Mouse (Mus musculus) G1E (cell line): ENCODE measurements around the gene 9330182L06Rik. TPM values are rescaled to one million over a fixed set of nuclear protein-coding genes. Genes with fewer than 3 reads are reported as not detected.
A peak's percentile ranks its signal among the peaks of the same experiment; 100 is the strongest.

Source experiments
- ATAC-seq: 2 replicates; pipeline ENCODE4 v1.8.0; 2016; ENCODE audit warnings: mild to moderate bottlenecking; ENCODE audit not compliant: insufficient number of reproducible peaks, poor library complexity, low FRiP score, severe bottlenecking; ENCODE audit errors: extremely low read depth
- DNase-seq: peaks from one replicate; pipeline ENCODE4 v3.0.0; 2012; ENCODE audit warnings: low spot score
- H3K27me3 ChIP-seq: 2 replicates; pipeline ENCODE4 v1.6.1; 2012; ENCODE audit warnings: mild to moderate bottlenecking, low read length, inconsistent platforms; ENCODE audit not compliant: insufficient read depth
- H3K36me3 ChIP-seq: replicated peaks from 2 replicates; pipeline ENCODE3; 2012; ENCODE audit warnings: mild to moderate bottlenecking, inconsistent platforms
- H3K4me1 ChIP-seq: 2 replicates; pipeline ENCODE4 v1.6.1; 2012; ENCODE audit warnings: low read depth, low read length, inconsistent platforms, mixed read lengths; ENCODE audit not compliant: insufficient read depth
- H3K4me3 ChIP-seq: 2 replicates; pipeline ENCODE4 v1.5.1; 2012; ENCODE audit warnings: low read depth, mild to moderate bottlenecking, inconsistent platforms, low read length, moderate library complexity, mixed read lengths
- H3K9me3 ChIP-seq: replicated peaks from 2 replicates; pipeline ENCODE4 v1.6.1; 2012; ENCODE audit warnings: inconsistent platforms
- CTCF ChIP-seq: IDR thresholded peaks from 2 replicates; pipeline ENCODE4 v1.5.1; 2012; ENCODE audit warnings: low read depth, low read length, inconsistent platforms, mixed read lengths
- GATA1 ChIP-seq: IDR thresholded peaks from 2 replicates; pipeline ENCODE4 v1.6.1; 2012; ENCODE audit warnings: borderline replicate concordance, low read length, inconsistent platforms, mixed read lengths
- GATA2 ChIP-seq: IDR thresholded peaks from 2 replicates; pipeline ENCODE4 v1.6.1; 2012; ENCODE audit warnings: low read depth, low read length, inconsistent platforms, borderline replicate concordance
- POLR2AphosphoS5 ChIP-seq: IDR thresholded peaks from 2 replicates; pipeline ENCODE4 v1.6.1; 2012; ENCODE audit warnings: low read depth, low read length, inconsistent platforms; ENCODE audit not compliant: insufficient replicate concordance
- TAL1 ChIP-seq: conservative IDR thresholded peaks from 2 replicates; pipeline ENCODE4 v1.6.1; 2012; ENCODE audit warnings: low read depth, low read length, inconsistent platforms, mixed read lengths
- polyA plus RNA-seq: library from polyadenylated mRNA; stranded (reverse); fragments of >175 nt; gene quantifications from 2 replicates; pipeline ENCODE4 v1.2.3, GENCODE M21; 2012
- total RNA-seq, 2 experiments: library from RNA; stranded (forward) in 1 of 2; stranded (reverse) in 1 of 2; fragments of 200-1000 nt in 1 of 2; fragments of >200 nt in 1 of 2; fragmentation: Nextera tagmentation in 1 of 2; gene quantifications; 2 replicates each; pipeline ENCODE4 v1.2.3; 2014 to 2017

The 9330182L06Rik gene
- total and polyA plus RNA-seq, 3 experiments: 0.16 TPM; not detected in 2

GRCm38 (mm10) chr5:9427581-9428241, 161.8 kb downstream of the 9330182L06Rik start:
- TF ChIP-seq CTCF (0 out of 2 replicates have a peak, but pooled peaks have one; percentile 11), POLR2AphosphoS5 (no peak)
- no peaks in the 10 kb centered on the region for H3K27me3 ChIP-seq
- DNase-seq: no peak
- H3K9me3 ChIP-seq: no peaks in the 10 kb centered on the region
- no peaks in the 10 kb centered on the region for H3K36me3 ChIP-seq
- H3K4me3 ChIP-seq: no peak overlapping the region
- no peaks in the 10 kb centered on the region for H3K4me1 ChIP-seq
- no peak for ATAC-seq

- H3K27me3 ChIP-seq: no peaks in the 10 kb centered on the region
- no peaks in the 10 kb centered on the region for H3K36me3 ChIP-seq
- no peak overlapping the region for H3K4me3 ChIP-seq
- no peak for ATAC-seq
- no peak for DNase-seq
- no peaks in the 10 kb centered on the region for H3K9me3 ChIP-seq
- TF ChIP-seq POLR2AphosphoS5: no peak
- no peak for TF ChIP-seq GATA2
- no peak for TF ChIP-seq TAL1
- TF ChIP-seq CTCF: no peak
- no peak for TF ChIP-seq GATA1
- no peaks in the 10 kb centered on the region for H3K4me1 ChIP-seq
These were observed 162.8 kb downstream of the 9330182L06Rik start for GRCm38 (mm10) chr5:9428728-9429127.

DNA sequence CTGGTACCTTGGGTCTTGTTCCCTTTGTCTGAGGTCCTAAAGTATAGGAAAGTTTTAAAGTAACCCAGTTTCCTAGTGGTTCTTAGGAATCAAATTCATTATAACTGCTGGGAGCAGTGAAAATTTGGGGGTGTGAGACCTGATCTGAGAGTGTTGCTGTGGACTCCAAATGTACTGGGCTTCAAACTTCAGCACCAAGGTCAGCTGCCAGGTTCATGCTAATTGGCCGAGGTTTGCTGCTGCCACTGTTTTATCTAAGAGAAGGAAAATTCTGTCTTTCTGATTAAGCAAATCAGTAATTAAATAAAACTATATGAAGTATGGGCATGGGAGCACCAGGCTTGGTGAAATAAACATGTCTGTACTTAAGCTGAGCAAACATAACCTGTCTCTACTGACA, 180.2 kb downstream of the 9330182L06Rik start:
- Histone ChIP-seq H3K27me3 (no peaks in the 10 kb centered on the region), H3K4me1 (no peaks in the 10 kb centered on the region), H3K36me3 (no peaks in the 10 kb centered on the region), H3K9me3 (no peaks in the 10 kb centered on the region), H3K4me3 (no peak overlapping the region)
- no peak for ATAC-seq
- TF ChIP-seq TAL1 (no peak), GATA1 (no peak), CTCF (no peak), POLR2AphosphoS5 (no peak), GATA2 (no peak)
- DNase-seq: no peak

DNA sequence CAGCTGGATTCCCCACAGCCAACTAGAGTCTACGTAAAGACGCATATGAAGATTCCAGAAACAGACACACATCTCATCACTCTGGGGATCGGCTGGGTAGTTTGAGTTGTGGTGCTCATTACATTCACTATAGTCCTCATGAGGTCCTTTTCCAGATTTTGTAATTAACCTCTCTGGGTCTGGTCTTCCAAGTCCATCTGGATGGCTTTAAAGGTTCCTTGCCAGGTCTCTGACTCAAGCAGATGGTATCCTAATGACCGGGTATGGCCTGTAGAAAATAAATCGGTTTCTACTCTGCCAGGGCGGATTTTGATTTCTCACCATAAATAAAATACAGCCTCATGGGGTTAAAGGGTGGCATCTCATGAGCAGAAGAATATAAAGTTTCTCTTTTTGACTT, 183.0 kb downstream of the 9330182L06Rik start:
- DNase-seq: no peak
- ATAC-seq: no peak
- Histone ChIP-seq H3K36me3 (no peaks in the 10 kb centered on the region), H3K4me3 (no peak overlapping the region), H3K27me3 (no peaks in the 10 kb centered on the region), H3K9me3 (no peaks in the 10 kb centered on the region), H3K4me1 (no peaks in the 10 kb centered on the region)
- TF ChIP-seq CTCF (no peak), POLR2AphosphoS5 (no peak), GATA1 (no peak), TAL1 (no peak), GATA2 (no peak)

DNA sequence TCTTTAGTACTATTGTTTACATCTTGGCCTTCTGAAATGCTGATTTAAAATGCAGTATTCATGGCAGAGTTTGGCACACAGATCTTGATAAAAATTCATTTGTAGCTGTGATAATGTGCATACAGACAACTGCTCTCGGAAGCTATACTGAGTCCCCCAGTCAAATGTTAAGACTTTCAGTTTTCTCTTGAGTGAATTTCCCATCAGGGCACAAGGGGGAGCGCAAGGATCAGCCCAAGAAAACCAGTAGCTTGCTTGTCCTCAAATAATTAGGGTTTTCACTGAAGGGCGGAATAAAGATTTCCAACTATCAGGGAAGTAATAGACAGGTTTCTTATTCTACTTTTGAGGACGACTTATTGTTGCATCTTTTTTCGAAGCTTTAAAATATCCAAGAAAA, 183.7 kb downstream of the 9330182L06Rik start:
- Histone ChIP-seq H3K4me1 (no peaks in the 10 kb centered on the region), H3K9me3 (no peaks in the 10 kb centered on the region), H3K36me3 (no peaks in the 10 kb centered on the region), H3K27me3 (no peaks in the 10 kb centered on the region), H3K4me3 (no peak overlapping the region)
- ATAC-seq: no peak
- TF ChIP-seq POLR2AphosphoS5: no peak
- TF ChIP-seq CTCF: no peak
- TF ChIP-seq GATA2: no peak
- TF ChIP-seq TAL1: no peak
- no peak for TF ChIP-seq GATA1
- DNase-seq: no peak

DNA sequence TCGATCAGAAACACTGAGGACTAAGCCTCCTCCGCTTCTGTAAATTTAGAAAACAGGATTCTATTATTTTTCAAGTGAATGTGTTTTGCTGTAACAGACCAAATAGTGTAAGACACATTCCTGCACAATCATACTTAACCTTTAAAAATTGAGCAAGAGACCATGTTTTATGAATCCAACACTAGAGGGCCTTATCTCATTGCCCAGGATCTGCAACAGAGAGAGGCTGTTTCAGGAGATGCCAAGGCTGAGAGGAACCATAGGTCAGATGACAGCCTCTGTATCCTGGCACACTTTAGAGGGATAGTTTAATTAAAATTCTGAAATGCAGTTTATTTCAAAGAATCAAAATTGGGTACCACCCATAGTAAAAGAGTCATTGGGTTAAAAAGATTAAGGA, 187.4 kb downstream of the 9330182L06Rik start:
- H3K4me3 ChIP-seq: no peak overlapping the region
- no peaks in the 10 kb centered on the region for H3K27me3 ChIP-seq
- H3K9me3 ChIP-seq: no peaks in the 10 kb centered on the region
- H3K36me3 ChIP-seq: no peaks in the 10 kb centered on the region
- TF ChIP-seq POLR2AphosphoS5 (no peak), CTCF (no peak), GATA2 (no peak), GATA1 (no peak), TAL1 (no peak)
- H3K4me1 ChIP-seq: no peaks in the 10 kb centered on the region
- DNase-seq: no peak
- no peak for ATAC-seq

DNA sequence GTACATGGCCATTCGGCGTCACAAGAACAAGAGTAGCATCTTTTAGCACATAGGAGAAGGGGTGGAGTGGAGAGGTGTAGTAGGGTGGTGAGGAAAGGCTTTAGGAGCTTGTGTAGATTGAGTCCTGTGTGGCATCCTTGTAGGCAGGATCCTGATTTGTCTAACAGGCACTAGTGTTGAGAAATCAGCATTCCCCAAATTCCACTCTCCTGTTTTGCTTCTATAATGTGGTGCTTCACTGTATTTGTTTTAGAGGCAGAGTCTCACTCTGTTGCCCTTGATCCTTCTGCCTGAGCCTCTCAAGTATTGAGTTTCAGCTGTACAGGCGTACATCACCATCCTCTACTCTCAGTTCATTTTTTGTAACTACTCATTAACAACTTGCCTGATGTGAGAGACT, 211.7 kb downstream of the 9330182L06Rik start:
- Histone ChIP-seq H3K27me3 (no peaks in the 10 kb centered on the region), H3K9me3 (no peaks in the 10 kb centered on the region), H3K36me3 (no peaks in the 10 kb centered on the region), H3K4me1 (no peaks in the 10 kb centered on the region), H3K4me3 (no peak overlapping the region)
- no peak for TF ChIP-seq TAL1
- TF ChIP-seq GATA2: no peak
- no peak for TF ChIP-seq GATA1
- no peak for TF ChIP-seq CTCF
- TF ChIP-seq POLR2AphosphoS5: no peak
- ATAC-seq (no peak), DNase-seq (no peak)
